Mouse (Mus musculus) olfactory bulb, adult 2 months (tissue): ENCODE data around the gene Rab44. TPM values are rescaled to one million over a fixed set of nuclear protein-coding genes. Genes with fewer than 3 reads are reported as not detected.
A peak's percentile ranks its signal among the peaks of the same experiment; 100 is the strongest.

Experiments
- H3K27ac ChIP-seq: fragments of 200-500 bp; 2 replicates; pipeline ENCODE4 v1.5.1; 2012; ENCODE audit warnings: low read depth, low read length; ENCODE audit not compliant: insufficient read depth
- H3K4me1 ChIP-seq: fragments of 200-500 bp; 2 replicates; pipeline ENCODE4 v1.6.1; 2012; ENCODE audit warnings: low read length; ENCODE audit not compliant: control insufficient read depth, insufficient read depth
- H3K4me3 ChIP-seq: fragments of 200-500 bp; 2 replicates; pipeline ENCODE4 v1.5.1; 2012; ENCODE audit warnings: mild to moderate bottlenecking, low read depth, low read length, moderate library complexity; ENCODE audit not compliant: insufficient read depth
- CTCF ChIP-seq: fragments of 200-500 bp; IDR thresholded peaks from 2 replicates; pipeline ENCODE4 v1.5.1; 2012; ENCODE audit warnings: low read depth, mild to moderate bottlenecking, low read length, moderate library complexity; ENCODE audit not compliant: insufficient read depth
- POLR2A ChIP-seq: fragments of 200-500 bp; IDR thresholded peaks from 2 replicates; pipeline ENCODE4 v1.6.1; 2012; ENCODE audit warnings: mild to moderate bottlenecking, low read depth, low read length, moderate library complexity; ENCODE audit not compliant: insufficient read depth
- WGBS: fragments of 180-500 bp; shearing (Covaris S2); methylation state at CpG from one replicate; pipeline ENCODE4 v1.1.7; 2018; 5-methylcytosine and 5-hydroxymethylcytosine counted together
- polyA plus RNA-seq: library from polyadenylated mRNA; stranded (reverse); fragments of >200 nt; gene quantifications from 2 replicates; pipeline ENCODE4 v1.2.4, GENCODE M21; 2012; ENCODE audit warnings: low replicate concordance; ENCODE audit not compliant: missing spikeins, insufficient read depth, insufficient read length

The Rab44 gene
- polyA plus RNA-seq, 1 experiment, result not detected

DNA sequence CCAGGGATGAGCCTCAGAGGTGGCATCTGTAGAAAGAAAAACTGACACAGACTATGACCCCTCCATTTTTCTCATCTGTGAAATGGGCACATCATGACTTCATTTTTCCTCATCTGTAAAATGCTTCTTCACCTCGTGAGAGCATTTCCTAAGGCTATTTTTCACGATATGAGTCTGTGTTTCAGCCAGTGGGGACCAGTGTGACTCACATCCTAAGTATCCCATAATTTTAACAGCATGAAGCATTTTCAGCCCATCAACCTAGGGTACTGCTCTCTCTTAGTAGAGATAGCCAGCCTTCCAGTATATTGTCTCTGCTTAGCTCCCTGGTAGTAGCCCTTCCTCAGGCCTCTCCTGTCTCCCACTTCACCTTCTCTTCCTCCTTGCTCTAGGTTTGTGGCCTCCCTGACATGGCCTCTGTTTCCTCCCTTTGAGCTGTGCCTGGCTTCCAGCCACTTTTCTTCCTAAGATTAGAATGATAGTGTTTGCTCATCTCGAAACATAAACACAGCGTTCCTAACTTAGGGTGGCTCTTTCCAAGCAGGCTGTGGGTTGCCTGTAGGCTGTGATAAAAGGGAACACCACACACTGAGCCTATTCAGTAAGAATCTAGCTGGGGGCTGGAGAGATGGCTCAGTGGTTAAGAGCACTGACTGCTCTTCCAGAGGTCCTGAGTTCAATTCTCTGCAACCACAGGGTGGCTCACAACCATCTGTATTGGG is 66.6 kb downstream of the Rab44 start:
- TF ChIP-seq POLR2A (no peak), CTCF (no peak)
- no peak overlapping the region for H3K4me3 ChIP-seq
- WGBS, result 34% methylated on average over 4 of the region's 4 CpGs
- H3K4me1 ChIP-seq, result peaks cover 50% of the 10 kb centered on the region
- peak overlapping the region; percentile 42 for H3K27ac ChIP-seq

DNA sequence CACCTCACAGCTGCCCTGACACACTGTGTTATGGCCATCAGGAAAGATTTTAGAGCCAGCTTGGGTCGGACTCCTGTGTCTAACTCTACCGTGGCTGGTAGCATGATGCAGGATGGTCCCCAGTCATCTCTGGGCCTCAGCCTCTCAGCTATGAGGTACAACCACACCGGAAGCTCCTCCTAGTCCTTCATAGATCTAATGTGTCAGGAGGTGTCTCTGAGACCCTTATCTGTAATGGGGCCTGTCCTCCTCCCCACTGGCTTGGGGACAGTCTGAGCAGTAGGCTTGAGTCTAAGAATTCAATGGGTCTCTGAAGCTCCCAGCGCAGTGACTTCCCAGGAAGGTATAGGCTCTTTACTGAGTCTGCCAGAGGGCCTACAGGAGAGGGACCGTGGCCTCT is 67.8 kb downstream of the Rab44 start:
- H3K4me1 ChIP-seq, result peaks cover 45% of the 10 kb centered on the region
- TF ChIP-seq CTCF, result no peak
- TF ChIP-seq POLR2A, result no peak
- no peak overlapping the region for H3K27ac ChIP-seq
- 93% methylated on average over 5 of the region's 5 CpGs for WGBS
- no peak overlapping the region for H3K4me3 ChIP-seq

DNA sequence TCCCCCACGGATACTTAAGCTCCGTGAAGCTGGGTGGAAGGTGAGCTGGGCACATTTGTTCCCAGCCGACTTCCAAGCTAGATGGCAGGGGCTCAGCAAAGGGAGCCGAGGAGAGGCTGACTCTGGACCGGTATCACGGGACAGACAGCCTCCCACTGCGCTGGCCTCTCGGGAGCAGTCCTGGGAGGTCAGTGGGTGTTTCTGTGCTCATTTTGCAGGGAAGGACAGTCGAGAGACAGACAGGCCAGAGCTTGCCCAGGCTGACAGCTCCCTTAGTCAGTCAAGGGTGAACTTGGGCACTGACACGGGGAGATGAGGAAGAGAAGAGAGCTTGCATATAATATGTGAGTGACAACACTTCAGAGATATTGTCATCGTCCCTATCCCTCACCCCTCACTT is 69.2 kb downstream of the Rab44 start:
- no peak overlapping the region for H3K4me3 ChIP-seq
- WGBS, result 57% methylated on average over 11 of the region's 11 CpGs
- H3K27ac ChIP-seq, result no peak overlapping the region
- peaks cover 49% of the 10 kb centered on the region for H3K4me1 ChIP-seq
- no peak for TF ChIP-seq POLR2A
- no peak for TF ChIP-seq CTCF

DNA sequence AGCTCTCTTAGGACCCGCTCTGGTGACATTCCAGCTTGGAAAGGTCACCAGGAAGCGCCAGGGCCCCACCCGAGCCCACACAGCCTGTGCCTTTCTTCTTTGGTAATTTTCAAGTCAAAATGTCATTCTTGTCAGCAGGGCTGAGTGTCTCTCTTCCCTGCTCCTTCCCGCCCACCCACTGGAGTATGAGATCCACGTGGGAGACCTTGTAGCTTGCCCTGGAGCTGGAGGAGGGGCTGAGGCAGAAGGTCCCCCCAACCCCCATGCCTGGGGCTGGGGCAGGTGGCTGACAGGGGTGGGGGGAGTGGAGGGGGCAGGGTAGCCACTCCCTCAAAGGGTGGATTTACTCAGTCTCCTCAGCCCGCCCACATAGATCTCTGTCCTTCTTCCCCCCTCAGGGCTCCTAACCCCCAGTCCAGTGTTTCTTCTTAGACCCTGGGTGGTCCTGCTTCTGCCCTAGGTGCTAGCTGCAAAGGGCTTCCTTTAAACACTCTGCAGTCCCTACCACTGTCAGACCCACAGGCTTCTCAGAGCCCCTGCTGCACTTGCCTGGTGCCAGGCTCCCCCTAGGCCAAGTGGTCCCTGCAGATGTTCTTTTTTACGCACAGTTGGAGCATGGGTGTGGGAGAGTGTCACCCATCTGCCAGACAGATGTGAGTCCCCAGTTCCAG is 71.6 kb downstream of the Rab44 start:
- Histone ChIP-seq H3K27ac (no peak overlapping the region), H3K4me3 (no peak overlapping the region), H3K4me1 (peaks cover 47% of the 10 kb centered on the region)
- TF ChIP-seq CTCF, result no peak
- TF ChIP-seq POLR2A, result no peak
- WGBS, result 67% methylated on average over 7 of the region's 7 CpGs

DNA sequence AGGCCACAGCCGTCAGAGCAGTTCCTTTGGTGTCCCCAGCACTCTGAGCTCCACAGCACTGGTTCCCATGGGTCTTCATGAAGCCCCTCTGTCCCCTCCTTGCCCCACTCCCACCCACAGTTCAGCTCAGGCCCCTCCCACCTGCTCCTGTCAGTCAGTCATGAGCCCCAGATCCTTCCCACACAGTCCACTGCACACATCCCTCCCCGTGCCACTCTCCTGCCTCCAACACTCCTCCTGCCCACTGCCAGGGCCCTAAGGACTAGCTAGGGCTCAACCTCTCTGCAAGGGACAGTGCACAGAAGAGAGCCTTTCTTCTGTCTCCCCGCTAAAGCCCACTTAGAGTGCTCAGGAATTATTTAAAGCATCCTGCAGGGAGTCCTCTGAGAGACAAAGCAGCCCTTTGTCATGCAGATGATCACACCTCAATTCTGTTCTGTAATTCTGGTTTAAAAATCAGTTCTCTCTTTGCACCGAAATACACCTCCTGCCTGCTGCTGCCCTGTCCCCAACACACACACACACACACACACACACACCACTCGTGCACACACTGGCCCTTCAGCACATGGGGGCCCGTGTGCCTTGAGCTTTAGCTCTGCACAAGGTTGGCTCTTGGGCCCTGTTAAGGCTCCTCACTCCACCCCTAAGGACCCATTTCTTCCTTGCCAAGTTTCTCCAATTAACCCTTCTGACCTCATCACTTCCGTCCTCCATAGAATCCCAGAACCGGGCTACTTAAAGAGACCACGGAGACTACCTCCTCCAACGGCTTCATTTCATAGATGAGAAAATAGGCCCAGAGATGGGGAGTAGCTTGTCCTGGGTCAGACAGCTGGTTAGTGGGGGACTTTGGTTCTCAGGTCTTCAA is 73.3 kb downstream of the Rab44 start:
- Histone ChIP-seq H3K4me1 (peaks cover 43% of the 10 kb centered on the region), H3K4me3 (no peak overlapping the region), H3K27ac (no peak overlapping the region)
- no peak for TF ChIP-seq POLR2A
- TF ChIP-seq CTCF, result no peak
- 62% methylated on average over 10 of the region's 10 CpGs for WGBS

DNA sequence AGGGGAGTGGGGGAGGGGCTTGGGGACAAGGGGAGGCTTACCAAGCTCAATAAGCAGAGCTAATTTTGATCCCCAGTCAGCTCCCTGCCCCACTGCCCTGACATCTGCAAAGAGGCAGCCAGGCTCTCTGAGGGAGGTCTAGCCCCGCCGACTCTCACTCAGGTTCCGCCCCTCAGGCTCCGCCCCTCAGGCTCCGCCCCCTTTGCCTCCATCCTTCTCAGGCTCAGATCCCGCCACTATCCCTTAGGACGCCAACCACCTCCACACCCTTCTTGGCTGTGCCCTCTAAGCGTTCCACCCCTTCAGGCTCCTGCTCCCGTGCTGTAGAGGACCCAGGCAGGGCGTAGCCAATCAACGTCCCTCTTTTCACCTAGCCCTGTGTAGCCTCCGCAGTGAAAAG is 75.0 kb downstream of the Rab44 start:
- TF ChIP-seq CTCF (no peak), POLR2A (no peak)
- Histone ChIP-seq H3K27ac (no peak overlapping the region), H3K4me3 (no peak overlapping the region), H3K4me1 (peaks cover 37% of the 10 kb centered on the region)
- 25% methylated on average over 12 of the region's 12 CpGs for WGBS

DNA sequence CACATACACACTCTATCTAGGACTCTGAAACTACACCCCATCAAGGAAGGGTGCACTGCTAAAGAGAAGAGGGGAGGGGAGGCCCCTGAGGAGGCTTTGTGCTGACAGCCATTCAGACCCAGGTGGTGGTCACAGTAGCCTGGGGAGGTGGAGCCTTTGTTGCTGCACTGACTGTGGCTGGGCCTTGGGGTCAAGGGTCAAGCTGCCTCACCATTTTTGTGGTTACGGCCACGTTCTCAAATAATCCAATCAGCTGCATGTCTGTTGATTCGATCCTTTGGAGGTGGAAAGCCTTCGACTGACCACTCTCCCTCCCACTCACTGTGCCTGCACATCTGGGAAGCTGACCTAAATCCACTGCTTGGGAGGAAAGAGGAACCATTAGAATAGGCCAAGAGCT is 81.6 kb downstream of the Rab44 start:
- H3K4me1 ChIP-seq, result peaks cover 41% of the 10 kb centered on the region
- no peak overlapping the region for H3K27ac ChIP-seq
- WGBS, result 72% methylated on average over 4 of the region's 4 CpGs
- TF ChIP-seq CTCF, result no peak
- TF ChIP-seq POLR2A, result no peak
- H3K4me3 ChIP-seq, result no peak overlapping the region

Other genes with a start within 250 kb of the Rab44 start
- not detected in 2 replicates for gene 4930539E08Rik, start 198.8 kb upstream of the Rab44 start, polyA plus RNA-seq
- gene Pxt1, start 170.3 kb upstream of the Rab44 start, polyA plus RNA-seq, result not detected in 2 replicates
- gene Kctd20, start 162.2 kb upstream of the Rab44 start, polyA plus RNA-seq, result not detected in 2 replicates
- gene Stk38, start 106.2 kb upstream of the Rab44 start, polyA plus RNA-seq, result 164 and 189 TPM in 2 replicates
- gene Srsf3, start 81.5 kb upstream of the Rab44 start, polyA plus RNA-seq, result 273 and 350 TPM in 2 replicates
- not detected in 2 replicates for gene Cdkn1a, start 23.2 kb upstream of the Rab44 start, polyA plus RNA-seq
- not detected in 2 replicates for gene Cpne5, start 124.0 kb downstream of the Rab44 start, polyA plus RNA-seq
- not detected in 2 replicates for gene Ppil1, start 150.0 kb downstream of the Rab44 start, polyA plus RNA-seq
- gene BC004004, start 154.6 kb downstream of the Rab44 start, polyA plus RNA-seq, result not detected in 2 replicates
- not detected in 2 replicates for gene Pi16, start 203.5 kb downstream of the Rab44 start, polyA plus RNA-seq
- gene Mtch1, start 233.8 kb downstream of the Rab44 start, polyA plus RNA-seq, result not detected in 2 replicates
- gene Fgd2, start 246.8 kb downstream of the Rab44 start, polyA plus RNA-seq, result not detected in 2 replicates